Mouse (Mus musculus): ENCODE results near the gene N6amt1. TPM values are rescaled to one million over a fixed set of nuclear protein-coding genes. Genes with fewer than 3 reads are reported as not detected.

The N6amt1 gene
- polyA plus RNA-seq (2012; fragmentation: generic; extraction: Trizol): 10 to 100 TPM in 1 of 2 experiments, 1 to 10 TPM in 1; 1.7 to 12.4 TPM

DNA sequence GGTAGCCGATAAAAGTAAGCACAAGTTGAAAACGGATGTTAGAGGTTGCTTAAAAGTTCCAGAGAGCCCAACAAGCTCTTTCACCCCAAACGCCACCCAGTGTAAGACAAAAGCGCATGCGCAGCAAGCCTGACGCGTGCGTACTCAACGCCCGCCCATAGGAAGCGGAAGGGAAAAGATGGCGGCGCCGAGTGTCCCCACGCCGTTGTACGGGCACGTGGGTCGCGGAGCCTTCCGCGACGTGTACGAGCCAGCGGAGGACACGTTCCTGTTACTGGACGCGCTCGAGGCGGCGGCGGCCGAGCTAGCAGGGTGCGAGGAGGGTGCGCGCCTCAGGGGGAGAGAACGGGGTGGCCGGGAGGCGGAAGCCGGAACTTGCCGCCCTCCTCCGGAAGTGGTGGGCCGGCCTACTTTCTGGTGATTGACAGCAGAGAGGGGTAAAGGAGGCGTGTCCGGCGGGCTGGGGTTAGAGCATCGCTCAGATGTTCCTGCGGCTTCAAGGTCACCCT is at the start of gene N6amt1:
Gene N6amt1, plus strand, starts transcription at position 111 of the 509 bp plus-strand sequence.

Other genes starting within 250 kb of the N6amt1 start
- 1 to 10 TPM in 1 of 2 experiments, under 1 TPM in 1; 0.44 to 3.4 TPM for gene Ltn1, start 78.4 kb downstream of the N6amt1 start, polyA plus RNA-seq (2012; fragmentation: generic; extraction: Trizol)
- gene Rwdd2b, start 86.4 kb downstream of the N6amt1 start, polyA plus RNA-seq (2012; fragmentation: generic; extraction: Trizol): 1 to 10 TPM; 3.9 to 5.5 TPM
- 10 to 100 TPM in 1 of 2 experiments, 1 to 10 TPM in 1; 1.7 to 14.3 TPM for gene Usp16, start 100.5 kb downstream of the N6amt1 start, polyA plus RNA-seq (2012; fragmentation: generic; extraction: Trizol)
- gene Cct8, start 141.7 kb downstream of the N6amt1 start, polyA plus RNA-seq (2012; fragmentation: generic; extraction: Trizol): 10 to 100 TPM; 25.7 to 87.1 TPM
- not detected for gene Map3k7cl, start 199.1 kb downstream of the N6amt1 start, polyA plus RNA-seq (2012; fragmentation: generic; extraction: Trizol)